Mouse (Mus musculus) thymus, postnatal 0 days (tissue): Measurements from ENCODE around the gene Flt4. TPM values are rescaled to one million over a fixed set of nuclear protein-coding genes. Genes with fewer than 3 reads are reported as not detected.

Source experiments
- DNase-seq: peaks from one replicate; pipeline ENCODE4 v3.0.0-alpha.2; 2015; ENCODE audit warnings: low spot score
- polyA plus RNA-seq: library from polyadenylated mRNA; unstranded; fragments of >200 nt; fragmentation: Nextera tagmentation; extraction: Ambion mirVana; gene quantifications from 2 replicates; pipeline ENCODE4 v1.2.1, GENCODE M21; 2015

Flt4 gene
- polyA plus RNA-seq, 1 experiment from 2014 or later = 0.31 TPM

DNA sequence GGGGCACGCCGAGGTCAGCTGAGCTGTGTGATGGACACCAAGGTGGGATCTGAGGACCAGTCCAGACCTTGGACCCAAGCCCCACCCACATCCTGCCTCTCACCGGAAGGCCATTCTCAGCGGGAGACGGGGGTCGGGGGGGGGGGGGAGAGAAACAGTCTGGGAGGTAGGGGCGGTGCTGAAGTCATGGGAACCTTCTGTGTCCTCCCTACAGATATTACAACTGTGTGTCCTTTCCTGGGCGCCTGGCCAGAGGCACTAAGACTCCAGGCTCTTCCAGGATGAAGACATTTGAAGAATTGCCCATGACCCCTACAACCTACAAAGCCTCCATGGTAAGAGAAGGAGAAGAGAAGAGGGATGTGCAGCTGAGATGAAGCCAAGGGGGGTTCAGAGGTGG is 36.6 kb downstream of the Flt4 start:
- DNase-seq = no peak

DNA sequence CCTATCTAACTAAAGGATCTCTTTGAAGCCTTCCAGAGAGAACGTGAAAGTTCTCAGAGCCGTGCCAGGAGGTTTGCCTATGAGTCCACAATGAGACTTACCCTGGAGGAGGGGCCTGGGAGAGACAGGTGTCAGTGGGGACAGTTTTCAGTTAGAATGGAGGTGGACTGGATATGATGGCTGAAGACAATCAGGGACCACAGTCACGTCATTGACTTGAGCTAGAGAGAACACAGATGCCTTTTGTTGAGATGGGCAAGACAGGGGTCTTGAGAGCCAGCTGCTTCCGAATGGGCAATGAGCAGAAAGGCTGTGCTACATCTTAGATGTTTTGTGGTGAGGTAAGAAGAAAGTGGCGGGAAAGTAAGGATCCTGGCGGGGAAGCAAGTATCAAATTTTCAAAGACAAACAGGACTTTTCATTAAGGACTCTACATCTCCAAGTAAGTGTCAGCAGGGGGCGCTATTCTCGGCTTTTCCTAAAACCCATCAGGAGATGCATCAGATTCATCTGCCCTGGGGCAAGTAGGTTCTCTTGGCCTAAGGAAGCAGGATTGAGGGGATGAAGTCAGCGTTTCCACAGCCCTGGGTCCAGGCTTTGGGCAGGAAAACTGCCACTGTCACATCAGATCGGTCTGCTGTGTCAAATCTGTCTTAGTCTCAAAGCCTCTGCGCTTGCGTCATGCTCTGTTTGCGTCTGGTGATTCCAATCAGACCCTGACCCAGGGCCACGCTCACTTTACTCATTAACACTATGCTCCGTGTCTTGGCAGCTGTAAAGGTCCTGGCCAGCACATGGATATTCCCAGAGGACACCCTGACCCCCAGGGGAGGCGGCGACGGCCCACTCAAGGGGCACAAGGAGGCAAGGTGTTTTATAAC is 41.3 kb downstream of the Flt4 start:
- DNase-seq = peak; percentile 70

DNA sequence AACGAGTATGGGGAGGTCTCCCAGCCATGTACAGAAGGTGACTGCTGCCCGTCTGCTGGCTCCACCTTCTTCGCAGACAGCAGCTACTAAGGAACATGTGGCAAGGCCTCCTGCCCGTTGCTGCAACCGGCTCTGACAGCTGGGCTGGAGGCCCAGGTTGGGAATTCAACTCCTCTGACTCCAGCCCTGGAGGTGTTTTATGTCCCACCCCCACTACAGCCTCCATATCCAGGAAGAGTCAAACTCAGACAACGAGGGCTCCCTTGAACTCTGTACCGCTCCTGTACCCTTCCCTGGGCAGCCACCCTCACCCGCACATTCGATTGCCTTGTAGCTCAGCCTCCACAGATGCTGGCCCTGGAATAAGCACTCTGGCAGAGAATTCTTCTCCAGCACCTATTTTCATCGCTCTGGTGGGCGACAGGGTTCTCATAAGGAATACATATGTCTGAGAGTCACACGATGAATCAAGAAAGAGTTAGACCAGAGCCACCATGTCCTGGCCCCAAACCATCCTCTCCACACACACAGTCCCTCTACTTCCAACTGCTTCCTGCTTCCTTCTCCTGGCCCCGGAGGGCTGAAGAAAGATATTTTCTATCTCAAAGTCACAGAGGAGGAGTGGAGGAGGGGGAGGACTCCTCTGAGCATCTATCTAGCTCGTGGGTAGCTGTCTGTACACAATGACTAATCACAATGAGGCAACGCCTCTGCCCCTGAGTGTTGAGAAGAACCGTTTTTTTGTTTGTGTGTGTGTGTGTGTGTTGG is 42.1 kb downstream of the Flt4 start:
- DNase-seq = no peak

DNA sequence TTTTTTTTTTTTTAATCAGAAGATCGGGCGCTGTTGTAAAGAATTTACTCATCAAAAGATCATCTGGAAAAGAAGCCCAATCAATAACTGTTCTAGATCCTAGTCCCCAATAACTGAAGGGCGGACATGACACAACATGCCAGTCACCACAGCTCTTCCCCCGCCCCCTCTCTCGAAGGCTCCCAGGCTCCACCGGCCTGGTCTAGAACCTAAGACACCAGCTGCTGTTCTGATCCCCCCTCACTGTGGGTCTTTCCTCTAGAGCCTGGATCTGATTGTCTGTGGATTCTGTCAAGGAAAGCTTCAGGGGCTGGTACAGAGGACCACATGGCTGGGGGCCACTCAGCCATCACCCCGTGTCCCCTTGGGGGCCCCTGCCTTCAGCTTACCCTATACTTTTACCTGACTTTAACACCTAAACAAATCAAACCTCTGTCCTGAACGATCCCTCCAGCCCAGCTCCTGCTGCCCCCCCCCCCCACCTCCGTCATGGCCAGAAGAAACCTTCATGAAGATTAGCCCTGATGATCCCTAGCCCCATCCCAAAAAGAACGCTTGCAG is 42.8 kb downstream of the Flt4 start:
- DNase-seq = no peak

DNA sequence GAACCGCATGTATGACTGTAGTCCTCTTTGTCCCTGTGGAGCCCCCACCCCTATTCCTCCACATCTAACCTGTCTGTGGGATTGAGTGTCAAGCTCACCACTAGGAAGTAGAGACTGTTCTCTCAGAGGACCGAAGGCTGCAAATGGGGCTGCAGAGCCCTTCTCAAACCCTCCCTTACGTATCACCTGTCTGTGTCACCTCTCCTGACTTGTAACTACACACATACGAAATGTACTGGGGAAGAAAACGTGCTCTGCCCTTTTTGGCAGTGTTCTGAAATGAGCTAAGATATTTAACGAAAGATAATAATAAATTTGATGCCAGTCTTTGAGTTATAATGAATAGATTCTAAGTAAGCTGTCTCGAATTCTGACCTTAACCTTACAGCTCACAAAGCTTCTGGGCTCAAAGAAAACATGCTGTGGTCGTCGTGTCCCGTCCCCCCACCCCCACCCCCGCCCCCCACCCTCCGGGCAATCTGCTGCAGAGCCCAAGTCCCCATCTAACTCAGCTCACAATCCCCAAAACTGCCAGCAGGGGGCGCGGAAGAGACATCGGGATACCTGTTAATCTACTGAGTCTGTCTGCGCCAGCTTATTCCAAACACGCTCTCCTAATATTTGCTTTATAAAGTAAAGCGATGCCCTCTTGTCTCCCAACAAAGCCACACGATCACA is 43.5 kb downstream of the Flt4 start:
- DNase-seq = peak; percentile 79

DNA sequence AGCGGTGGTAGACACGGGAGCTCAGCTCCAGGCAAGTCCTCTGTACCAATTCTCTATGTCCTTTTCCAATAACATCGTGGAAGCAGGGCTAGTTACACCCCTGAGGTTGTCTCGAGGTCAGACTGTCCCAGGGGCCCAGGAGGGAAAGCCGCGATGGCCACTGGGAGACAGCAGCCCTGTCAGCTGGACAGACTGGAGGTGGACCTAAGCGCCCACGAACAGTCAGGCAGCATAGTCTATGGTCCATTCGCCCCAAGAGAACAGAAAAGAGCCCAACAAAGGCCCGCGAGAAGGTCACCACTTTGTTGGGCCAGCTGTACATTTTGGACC is 44.0 kb downstream of the Flt4 start:
- no peak for DNase-seq

DNA sequence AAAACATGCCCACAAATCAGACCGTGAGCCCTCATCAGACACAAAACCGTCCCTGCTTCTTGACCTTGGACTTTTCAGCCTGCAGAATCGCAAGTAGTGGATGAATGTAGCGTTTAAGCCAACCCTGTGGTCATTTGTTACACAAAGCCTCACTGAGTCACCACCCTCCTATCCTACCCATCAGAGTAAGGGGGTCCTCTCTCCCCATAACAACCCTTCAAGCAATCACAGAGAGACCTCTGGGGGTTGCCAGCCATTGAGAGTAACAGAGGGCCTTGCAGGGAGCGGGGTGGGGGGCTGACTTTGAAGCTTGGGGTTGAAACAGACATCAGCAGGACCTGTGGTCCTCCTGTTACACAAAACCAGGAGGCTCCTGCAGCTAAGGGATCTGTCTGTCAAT is 45.6 kb downstream of the Flt4 start:
- no peak for DNase-seq

DNA sequence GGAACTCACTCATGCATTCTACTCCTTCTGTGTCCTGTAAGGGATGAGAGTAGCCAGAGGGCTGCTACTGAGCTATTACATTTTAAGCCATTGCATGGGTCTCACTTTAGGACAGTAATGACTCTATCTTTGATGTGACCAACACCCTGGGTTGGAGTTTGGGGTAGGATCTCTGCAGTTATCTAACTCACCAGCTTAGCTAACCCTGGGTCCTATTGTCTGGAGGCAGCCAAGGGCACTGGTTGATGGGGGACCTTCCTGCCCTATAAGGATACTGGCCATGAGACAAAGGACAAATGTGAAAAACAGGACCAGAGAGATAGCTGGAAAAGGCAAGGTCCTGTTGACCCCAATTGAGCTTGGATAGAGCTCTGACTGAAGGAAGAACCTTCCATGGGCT is 46.4 kb downstream of the Flt4 start:
- DNase-seq = no peak

DNA sequence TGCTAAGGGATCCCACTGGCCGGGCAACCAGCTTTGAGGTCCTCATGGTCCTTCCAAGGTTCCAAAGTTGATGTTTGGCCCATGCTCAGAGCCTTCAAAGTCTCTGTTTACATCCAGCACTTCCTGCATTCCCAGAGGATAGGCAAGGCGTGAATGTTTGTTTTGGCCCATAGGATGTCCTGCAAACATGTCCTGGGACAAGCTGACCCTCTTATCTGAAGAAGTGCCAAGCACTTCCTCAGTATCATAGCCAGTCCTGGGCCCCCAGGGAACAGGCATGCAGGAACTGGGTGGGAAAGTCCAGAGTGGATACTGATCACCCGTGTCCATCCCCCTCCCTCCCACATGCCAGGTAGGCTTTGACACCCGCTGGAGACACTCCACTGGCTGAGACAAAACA is 49.0 kb downstream of the Flt4 start:
- no peak for DNase-seq

DNA sequence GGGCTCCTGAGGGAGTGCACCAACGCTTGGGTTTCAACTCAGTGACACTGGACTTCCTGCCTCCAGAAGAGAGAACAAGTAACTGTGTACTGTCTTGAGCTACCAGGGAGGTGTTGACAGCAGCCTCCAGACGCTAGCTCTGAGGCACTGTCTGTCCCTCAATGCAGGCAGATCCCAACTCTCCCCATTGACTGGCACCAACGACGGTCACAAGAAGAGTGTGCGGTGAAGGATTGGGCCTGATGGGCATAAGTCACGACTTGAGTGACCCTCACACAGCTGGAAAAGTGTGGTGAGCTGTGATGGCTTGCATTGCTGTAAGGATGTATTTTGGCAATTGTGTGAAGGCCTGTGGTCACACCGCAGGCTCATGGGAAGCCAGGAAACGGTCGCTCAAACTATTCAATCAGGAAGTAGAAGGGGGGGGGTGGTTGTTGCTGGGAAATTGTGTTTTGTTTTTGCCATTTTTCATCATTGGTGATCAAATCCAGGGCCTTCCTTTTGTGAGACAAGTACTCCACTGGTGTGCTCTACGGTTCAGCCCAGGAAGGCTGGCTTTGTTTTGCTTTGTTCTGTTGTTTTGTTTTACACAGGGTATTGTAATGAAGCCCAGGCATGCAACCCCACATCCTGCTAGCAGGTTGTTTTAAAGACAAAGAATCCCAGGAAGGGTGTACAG is 49.9 kb downstream of the Flt4 start:
- peak; percentile 40 for DNase-seq

DNA sequence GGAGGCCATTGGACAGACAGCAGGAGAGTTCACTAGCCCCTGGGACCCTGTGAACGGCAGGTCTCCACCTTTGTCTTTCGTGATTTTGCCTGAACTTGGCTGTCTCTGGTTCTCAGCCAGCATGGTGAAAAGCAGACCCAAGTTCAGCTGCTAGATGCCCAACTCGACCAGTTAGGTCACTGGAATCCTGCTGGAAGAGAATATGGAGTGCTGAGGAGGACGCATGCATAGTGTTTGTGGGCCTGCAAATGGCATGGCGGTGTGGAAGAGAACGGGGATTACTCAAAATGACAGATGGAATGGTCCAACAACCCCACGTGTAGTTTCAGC is 50.4 kb downstream of the Flt4 start:
- DNase-seq = no peak

DNA sequence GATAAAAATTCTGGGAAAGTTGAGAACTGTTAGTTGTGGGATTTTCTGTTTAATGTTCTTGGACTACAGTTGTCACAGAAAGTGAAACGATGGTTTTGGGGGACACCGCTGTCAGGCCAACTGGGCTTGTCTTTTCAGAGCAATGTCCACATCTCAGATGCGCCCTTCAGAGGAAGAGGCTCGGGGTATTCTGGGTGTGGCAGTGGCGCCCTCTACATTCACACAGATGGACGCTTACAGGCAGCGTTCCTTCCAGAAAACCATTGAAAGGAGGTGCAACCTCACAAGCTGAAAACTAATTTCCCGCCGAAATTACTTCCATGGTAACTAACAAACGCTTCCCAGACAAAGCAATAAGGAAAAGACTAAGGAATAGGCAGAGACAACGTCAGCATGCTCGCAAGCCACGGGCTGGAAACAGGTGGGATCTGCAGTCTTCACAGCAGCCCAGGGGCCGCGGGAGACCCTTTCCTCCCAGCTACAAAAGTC is 53.3 kb downstream of the Flt4 start:
- DNase-seq = no peak

DNA sequence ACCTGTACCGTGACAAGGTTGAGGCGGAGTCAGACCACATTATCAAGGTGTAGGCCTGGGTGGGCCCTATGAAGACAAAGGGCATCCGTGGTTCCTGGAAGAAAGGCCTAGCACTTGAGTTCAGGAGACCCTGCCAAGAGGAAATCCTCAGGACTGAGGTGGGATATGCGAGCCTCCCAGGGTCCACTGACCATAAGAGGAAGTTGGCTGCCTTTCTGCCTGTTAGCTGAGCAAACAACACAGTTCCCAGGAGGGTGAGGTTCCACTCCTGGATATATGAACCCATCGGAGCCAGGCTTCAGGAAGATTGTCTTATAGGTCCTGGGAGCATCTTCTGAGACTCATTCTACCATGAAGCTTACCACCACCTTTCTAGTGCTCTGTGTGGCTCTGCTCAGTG is 54.2 kb downstream of the Flt4 start, which contains the start of gene Scgb3a1:
TSS of gene Scgb3a1 (plus strand) at position 301 of the 400 bp plus-strand sequence.
- DNase-seq = no peak

DNA sequence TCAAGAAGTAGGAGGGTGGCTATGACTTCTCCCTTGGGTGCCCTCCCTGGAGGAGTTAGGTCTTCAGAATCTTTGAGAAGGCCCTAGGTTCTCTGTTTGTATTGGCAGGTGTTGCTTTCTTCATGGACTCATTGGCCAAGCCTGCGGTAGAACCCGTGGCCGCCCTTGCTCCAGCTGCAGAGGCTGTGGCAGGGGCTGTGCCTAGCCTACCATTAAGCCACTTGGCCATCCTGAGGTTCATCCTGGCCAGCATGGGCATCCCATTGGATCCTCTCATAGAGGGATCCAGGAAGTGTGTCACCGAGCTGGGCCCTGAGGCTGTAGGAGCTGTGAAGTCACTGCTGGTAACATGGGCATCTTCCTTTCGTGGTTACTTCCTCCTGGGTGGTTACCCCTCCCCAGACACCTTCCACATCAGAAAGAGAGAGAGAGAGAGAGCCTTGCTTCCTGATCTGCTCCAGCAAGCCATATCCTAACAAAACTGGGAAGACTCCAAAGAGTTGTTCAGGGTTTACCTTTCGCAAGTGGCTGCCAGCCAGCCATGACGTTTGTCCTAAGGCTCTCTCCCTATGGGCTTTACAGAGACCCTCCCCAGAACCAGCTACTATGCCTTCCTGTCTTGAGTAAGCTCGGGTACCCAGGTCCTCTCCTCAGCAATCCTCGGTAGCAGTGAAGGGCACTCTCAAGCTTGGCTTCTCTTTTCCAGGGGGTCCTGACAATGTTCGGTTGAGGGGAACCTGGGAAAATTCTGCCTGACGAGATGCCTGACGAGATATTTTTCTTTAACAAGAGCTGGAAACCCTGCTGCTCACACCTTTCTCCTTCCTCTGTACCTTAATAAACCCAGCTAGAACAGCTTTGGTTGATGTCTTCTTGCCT is 55.4 kb downstream of the Flt4 start:
- no peak for DNase-seq

DNA sequence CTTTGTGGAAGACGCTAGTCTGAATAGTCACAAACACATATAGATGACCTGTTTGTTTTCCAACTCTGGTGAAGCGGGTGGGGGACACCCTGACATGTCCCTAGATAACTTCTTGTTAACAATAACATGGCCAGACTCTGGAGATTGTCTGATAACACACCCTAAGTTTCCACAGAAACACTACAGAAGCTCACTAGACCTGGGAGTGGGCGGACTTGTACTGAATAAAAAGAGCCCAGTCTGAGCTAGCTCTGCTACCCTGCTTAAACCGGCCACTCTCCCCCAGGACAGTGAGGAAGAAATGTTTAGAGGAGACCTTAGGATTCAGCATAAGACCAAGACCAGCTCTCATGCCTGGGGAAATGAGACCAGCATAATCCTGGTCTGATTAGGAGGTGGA is 56.4 kb downstream of the Flt4 start:
- DNase-seq = no peak

DNA sequence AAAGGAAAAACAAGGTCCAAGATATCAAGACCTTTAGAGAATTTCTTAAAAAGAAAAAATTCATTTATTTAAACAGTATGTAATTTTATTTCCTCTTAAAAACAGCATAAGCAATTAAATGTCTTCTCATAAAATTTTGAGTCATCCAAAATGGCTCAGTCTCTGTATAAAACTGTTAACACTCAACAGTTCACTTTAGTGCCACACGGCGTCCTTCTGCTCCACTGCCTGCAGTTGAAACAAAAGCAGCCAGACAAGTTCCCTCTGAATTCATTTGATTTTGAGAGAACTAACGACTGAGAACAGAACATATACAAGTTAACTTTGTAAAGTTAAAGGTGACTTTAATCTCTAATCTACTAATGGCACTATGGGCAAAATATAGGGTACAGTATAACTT is 64.4 kb downstream of the Flt4 start:
- DNase-seq = no peak

DNA sequence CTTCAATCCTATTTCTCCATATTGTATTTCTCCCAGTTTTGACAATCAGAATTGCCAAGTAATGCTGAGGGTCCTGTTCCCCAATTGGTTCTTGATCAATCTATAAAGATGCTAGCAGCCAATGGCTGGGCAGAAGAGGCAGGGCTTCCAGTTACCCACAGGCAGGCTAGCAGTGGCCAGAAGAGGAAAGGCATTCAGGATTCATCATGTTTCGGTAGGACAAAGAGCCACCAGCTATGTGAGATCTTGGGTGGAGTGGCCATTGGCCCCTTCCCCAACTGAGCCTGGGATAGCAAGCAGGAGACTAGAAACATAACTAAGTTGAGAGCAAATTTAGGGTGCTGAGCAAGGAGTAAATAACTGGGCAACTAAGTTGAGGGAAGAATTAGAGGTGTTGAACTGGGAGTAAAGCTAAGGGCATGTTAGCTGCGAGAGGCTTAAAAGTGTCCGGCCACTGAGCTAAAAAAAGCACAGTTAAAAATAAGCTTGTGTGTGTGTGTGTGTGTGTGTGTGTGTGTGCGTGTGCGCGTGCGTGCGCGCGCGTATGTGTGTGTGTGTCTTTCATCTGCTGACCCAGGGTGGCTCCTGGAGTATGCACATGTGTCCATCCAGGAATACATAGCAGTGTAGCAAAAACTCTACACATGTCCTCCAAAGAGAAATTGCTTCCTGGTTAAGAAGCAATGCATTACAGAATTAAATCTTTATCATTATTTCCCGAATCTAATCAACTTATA is 75.3 kb downstream of the Flt4 start:
- DNase-seq = no peak

DNA sequence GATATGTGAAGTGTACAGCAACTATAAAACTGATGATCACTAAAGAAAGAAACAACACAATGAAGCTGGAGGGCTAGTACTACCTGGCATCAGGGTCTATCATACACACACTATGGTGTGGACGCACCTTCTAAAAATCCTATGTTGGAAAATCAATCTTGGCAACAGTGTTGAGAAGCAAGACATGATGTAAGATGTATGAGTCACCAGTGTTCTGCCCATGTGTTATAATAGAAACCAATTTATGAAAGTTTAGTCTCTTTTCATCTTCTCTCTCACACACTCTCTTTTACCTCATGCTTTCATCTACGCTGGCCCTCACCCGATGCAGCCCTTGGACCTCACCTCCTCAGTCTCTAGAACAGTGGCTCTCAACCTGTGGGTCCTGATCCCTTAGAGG is 86.0 kb downstream of the Flt4 start:
- no peak for DNase-seq

DNA sequence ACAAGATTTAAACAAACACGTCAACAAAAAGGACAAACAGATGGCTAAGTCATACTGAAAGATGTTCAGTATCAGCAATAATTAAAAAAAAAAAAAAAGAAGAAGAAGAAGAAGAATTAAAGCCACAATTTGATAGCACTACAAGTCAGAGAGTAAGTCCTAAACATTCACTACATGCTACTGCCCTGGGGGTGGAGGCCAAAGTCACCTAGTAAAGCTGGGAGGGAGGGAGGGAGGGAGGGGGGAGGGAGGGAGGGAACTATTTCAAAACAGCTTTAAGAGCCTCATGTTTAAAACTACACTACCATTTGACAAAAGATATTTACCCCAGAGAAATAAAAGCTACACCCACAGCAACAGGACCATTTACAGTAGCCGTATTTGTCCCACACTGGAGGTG is 86.6 kb downstream of the Flt4 start:
- DNase-seq = no peak

DNA sequence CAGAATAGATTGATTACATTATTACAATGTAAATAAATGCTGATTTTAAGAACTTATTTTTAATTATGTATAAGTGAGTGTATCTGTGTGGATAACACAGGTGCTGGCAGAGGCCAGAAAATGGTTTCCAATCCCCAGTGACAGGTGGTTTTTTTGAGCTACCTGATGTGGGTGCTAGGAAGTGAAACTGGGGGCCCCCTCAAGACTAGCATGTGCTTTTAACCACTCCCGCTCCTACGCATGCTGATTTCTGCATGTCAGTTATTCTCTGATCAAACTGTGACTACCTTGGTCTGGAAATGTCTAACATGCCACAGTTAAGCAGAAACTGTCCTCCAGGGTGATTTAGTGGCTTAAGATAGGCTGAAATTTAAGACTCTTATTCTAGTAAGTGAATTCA is 87.4 kb downstream of the Flt4 start:
- no peak for DNase-seq
